Comparison of ENCODE assay signal across 8 mouse cellular contexts in genomic region chr7:132551351-132552126, GRCm38 (mm10). TPM values are rescaled to one million over a fixed set of nuclear protein-coding genes. Genes with fewer than 3 reads are reported as not detected.
DNase-seq lines count a peak whose midpoint lies in the region; ATAC-seq lines count a peak whose summit lies in the region.

No protein-coding gene starts in this region.

- H3K9me3 ChIP-seq in hindbrain, embryonic 14.5 days (ENCODE audit: control insufficient read depth, low read length): no peaks in the 10 kb centered on the region

- no peaks in the 10 kb centered on the region for H3K4me1 ChIP-seq in hindbrain, embryonic 14.5 days (replicated peaks; ENCODE audit: control insufficient read depth, insufficient read depth, low read length)

- H3K27ac ChIP-seq in hindbrain, embryonic 14.5 days: no peak overlapping the region

- peak; percentile 95 for ATAC-seq in hindbrain, embryonic 14.5 days (ENCODE audit: low FRiP score)

- peak overlapping the region; percentile 90 for H3K4me2 ChIP-seq in hindbrain, embryonic 14.5 days (replicated peaks)

- H3K4me3 ChIP-seq in hindbrain, embryonic 14.5 days (replicated peaks; ENCODE audit: low read length): peak overlapping the region; percentile 42

- H3K27me3 ChIP-seq in hindbrain, embryonic 14.5 days (ENCODE audit: control insufficient read depth, insufficient read depth, low read length): no peaks in the 10 kb centered on the region

- WGBS in hindbrain, embryonic 14.5 days: 1% methylated on average over 27 of the region's 27 CpGs

- H3K9ac ChIP-seq in hindbrain, embryonic 14.5 days: peak overlapping the region; percentile 63

- peak; percentile 97 for DNase-seq in NIH3T3 (ENCODE audit: low read depth)
- peak; percentile 98 to 99 for DNase-seq in cerebellum, postnatal 10 days
- peak; percentile 91 to 97 for DNase-seq in frontal cortex, postnatal 14 days (ENCODE audit: low spot score in 2 of 2)
- peak; percentile 97 for DNase-seq in hindbrain, embryonic 14.5 days (ENCODE audit: low spot score)
- peak; percentile 96 to 97 for DNase-seq in layer of hippocampus, postnatal 36 days
- peak; percentile 98 for DNase-seq in lung, postnatal 36 days
- peak; percentile 93 for DNase-seq in retina, postnatal 1 day
- peak; percentile 94 to 96 for DNase-seq in urinary bladder, adult 18-20 months (ENCODE audit: low spot score in 2 of 2)

- H3K36me3 ChIP-seq in hindbrain, embryonic 14.5 days (replicated peaks; ENCODE audit: control insufficient read depth, insufficient read depth): no peaks in the 10 kb centered on the region

RNA-seq across cellular contexts. Expression of gene Oat, which starts 24.7 kb away (rescaled TPM):
- polyA plus RNA-seq in hindbrain, embryonic 14.5 days (2014; fragmentation: Nextera tagmentation; extraction: Ambion mirVana): 107 and 119 TPM in 2 replicates
- 10 to 100 TPM; 89.6 to 94.9 TPM for total RNA-seq in layer of hippocampus, postnatal 36 days (2021)

RNA-seq across cellular contexts. Expression of gene Nkx1-2, which starts 47.9 kb away (rescaled TPM):
- polyA plus RNA-seq in hindbrain, embryonic 14.5 days (2014; fragmentation: Nextera tagmentation; extraction: Ambion mirVana): 0.47 and 0.74 TPM in 2 replicates
- not detected for total RNA-seq in layer of hippocampus, postnatal 36 days (2021)

RNA-seq across cellular contexts. Expression of gene Lhpp, which starts 58.9 kb away (rescaled TPM):
- 46.6 and 50.0 TPM in 2 replicates for polyA plus RNA-seq in hindbrain, embryonic 14.5 days (2014; fragmentation: Nextera tagmentation; extraction: Ambion mirVana)
- 10 to 100 TPM; 25.5 to 26.0 TPM for total RNA-seq in layer of hippocampus, postnatal 36 days (2021)
